Mouse (Mus musculus) left cerebral cortex, postnatal 10 days (tissue): ENCODE measurements around the gene Ptbp3. TPM values are rescaled to one million over a fixed set of nuclear protein-coding genes. Genes with fewer than 3 reads are reported as not detected.
A peak's percentile ranks its signal among the peaks of the same experiment; 100 is the strongest.

Source experiments
- DNase-seq, 2 experiments: peaks; one replicate each; pipeline ENCODE4 v3.0.0; 2021 to 2022; ENCODE audit warnings: low spot score in 2 of 2, mixed read lengths in 1 of 2; ENCODE audit errors: extremely low spot score in 1 of 2
- intact Hi-C: fragments of 180-260 bp; cut with DNase I; formaldehyde crosslinking; loops from one replicate; pipeline ENCODE4 v1.15.1; 2025
- total RNA-seq, 2 experiments: library from RNA; stranded (reverse); gene quantifications; 2 replicates each; pipeline ENCODE4 v1.2.3; 2021

Gene Ptbp3
- total RNA-seq, 2 experiments from 2014 or later, result 24.9 to 27.4 TPM

DNA sequence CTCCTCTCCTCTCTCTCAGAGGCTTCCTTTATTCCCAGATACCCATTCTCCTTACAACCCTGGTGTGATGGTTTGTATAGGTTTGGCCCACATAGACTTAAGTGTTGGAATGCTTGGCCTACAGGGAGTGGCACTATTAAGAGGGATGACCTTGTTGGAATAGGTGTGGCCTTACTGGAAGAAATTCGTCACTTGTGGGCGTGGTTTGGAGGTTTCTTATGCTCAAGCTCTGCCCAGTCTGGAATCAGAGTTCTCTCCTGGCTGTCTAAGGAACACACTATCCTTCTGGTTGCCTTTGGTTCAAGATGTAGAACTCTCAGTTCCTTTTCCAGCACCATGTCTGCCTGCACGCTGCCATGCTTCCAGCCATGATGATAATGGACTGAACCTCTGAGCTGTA, 98.3 kb downstream of the Ptbp3 start:
- intact Hi-C loops, result no loop called here
- DNase-seq, result no peak

DNA sequence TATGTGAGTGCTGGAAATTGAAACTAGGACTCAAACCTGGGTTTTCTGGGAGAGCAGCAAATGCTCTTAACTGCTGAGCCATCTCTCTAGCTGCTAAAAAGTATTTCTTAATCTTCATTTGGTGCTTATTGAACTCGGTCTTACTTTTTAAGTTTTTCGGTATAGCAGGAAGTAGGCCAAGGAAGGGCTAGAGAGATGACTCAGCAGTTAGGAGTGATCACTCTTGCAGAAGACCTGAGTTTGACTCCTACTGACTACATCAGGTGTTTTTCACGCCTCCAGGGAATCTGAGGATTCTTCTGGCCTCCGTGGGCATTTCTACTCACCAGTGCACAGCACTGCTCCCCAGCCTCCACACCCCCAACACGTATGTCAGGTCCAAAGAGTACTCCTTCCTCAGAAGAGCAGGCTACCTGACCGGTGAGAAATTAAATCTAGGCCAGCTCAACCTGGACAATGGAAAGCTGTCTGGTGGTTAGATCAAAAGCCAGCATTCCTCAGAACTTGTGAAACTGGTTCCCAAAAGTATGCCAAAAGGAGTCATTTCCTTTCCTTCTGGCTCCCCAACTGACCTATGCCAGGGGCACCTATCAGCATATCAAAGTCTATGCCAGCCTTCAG, 98.8 kb downstream of the Ptbp3 start:
- DNase-seq, result no peak
- intact Hi-C loops, result no loop called here

DNA sequence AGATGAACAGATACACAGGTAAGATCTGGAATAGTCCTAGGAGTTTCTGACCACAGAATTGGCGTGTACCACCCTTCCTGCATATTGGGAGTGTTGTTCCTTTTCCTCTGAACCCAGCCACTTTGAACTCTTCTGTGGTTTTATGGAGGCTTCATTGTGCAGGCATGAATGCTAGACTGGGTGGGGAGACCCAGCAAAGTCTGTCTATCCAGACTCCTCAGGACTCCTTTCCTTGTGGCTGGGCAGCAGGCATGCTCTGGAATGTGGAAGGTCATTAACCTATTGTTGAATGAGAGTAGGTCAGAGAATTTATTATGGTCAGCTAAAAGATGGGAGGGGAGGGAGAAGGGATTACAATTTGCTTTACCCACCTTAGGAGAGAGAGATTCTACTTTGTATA, 101.9 kb downstream of the Ptbp3 start:
- intact Hi-C loops, result no loop called here
- DNase-seq, result no peak

DNA sequence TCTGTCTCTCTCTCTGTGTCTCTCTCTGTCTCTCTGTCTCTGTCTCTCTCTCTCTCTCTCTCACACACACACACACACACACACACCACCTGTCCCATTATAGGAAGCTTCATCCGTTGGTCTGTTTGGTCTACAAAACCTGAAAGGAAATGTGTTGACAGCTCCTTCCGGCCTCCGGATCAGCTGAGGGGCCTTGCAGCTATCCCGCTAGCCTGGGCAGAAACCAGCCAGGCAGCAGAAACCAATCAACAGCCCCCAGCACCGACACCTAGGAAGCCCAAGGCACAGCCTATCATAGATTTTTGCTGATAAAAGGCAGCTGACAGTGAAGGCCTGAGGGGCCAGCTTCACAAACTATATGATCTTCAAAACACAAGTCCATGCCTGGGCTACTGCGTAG, 103.6 kb downstream of the Ptbp3 start:
- intact Hi-C loops, result no loop called here
- DNase-seq, result no peak

DNA sequence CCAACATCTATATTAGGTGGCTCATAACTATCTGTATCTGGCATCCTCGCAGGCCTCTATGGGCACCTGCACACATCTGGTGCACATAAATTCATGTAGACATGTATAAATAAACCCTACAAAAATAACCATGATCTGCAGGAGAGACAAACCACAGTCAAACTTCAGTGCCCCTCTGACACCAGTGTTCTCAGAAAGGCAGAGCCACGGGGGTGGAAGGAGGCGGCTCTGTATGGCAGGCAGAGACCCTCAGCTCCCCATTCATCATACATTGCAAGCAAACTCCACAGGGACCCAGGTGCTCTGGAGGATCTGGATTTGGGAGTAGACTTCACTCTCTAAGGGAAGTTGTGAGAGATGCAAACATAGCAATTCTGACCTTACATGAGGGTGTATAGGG, 104.2 kb downstream of the Ptbp3 start:
- intact Hi-C loops, result no loop called here
- DNase-seq, result no peak

DNA sequence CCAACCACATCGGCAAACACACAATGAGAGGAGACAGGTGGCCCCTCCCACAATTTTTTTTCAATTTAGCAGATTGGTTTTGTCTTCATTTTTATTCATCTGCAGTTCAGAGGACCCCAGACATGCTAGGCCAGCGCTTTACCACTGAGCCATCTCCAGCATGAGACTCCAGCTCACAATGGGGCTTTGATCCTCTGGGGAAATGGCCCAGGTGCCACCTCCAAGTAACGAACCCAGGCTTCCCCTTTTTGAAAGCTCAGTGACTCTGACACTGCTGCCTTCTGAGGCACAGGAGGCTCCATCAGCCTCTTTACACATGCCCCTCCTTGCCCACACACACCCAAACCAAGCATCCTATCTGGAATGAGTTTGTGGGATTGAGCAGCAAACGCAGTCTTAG, 105.1 kb downstream of the Ptbp3 start:
- intact Hi-C loops, result no loop called here
- DNase-seq, result no peak

DNA sequence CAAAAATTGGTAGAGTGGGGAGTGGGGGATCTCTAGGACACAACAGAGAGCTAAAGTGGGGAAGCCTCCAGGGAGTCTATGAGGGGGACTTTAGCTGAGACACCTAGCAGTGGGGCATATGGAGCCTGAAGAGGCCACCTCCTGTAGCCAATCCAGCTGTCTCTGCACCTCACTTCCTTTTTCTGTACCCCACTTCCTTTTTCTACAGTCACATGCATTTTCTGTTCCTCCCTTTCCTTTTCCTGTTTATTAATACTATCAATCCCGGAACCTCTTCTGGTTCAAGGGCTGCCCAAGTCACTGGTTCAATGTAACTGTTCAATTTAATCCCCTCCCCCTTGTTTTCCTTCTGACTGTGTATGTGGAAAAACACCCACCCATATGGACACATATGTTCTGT, 107.9 kb downstream of the Ptbp3 start:
- no peak for DNase-seq
- intact Hi-C loops, result no loop called here

DNA sequence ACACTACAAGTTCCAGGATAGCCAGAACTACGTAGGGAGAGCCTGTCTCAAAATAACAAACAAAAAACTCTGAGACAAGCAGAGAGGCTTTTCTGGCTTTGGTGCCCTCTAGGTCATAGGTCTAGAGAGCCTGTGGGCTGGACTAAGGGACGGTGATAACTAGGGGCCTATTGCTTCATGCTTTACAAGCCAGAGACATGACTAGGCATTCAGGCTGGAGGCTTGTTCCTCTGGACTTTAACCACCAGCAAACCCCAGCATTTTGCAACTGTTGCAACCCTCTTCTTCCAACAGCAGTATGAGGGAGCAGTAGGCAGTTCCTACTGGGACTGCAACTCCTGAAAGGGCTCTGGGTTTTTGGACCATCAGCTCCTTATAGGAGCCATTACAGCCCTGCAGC, 109.2 kb downstream of the Ptbp3 start:
- intact Hi-C loops, result no loop called here
- no peak for DNase-seq

DNA sequence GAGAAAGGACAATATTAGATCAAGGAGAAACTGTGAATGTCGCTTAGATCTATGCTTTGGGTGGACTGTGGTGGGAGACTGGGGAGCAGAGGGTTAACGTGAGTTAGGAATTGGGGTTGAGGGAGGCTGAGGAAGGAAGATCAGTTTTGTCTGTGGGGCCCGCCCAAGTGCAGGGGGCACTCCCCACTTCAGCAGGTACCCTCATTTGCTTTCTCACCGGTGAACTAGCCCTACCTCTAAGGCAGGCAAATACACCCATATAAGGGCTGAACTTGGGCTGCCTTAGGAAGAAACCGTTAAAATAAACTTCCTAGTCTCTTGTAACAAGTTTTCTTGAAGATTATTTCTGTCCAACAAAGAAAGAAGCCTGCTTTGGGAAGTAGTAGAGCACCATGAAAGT, 110.1 kb downstream of the Ptbp3 start:
- intact Hi-C loops, result no loop called here
- no peak for DNase-seq

DNA sequence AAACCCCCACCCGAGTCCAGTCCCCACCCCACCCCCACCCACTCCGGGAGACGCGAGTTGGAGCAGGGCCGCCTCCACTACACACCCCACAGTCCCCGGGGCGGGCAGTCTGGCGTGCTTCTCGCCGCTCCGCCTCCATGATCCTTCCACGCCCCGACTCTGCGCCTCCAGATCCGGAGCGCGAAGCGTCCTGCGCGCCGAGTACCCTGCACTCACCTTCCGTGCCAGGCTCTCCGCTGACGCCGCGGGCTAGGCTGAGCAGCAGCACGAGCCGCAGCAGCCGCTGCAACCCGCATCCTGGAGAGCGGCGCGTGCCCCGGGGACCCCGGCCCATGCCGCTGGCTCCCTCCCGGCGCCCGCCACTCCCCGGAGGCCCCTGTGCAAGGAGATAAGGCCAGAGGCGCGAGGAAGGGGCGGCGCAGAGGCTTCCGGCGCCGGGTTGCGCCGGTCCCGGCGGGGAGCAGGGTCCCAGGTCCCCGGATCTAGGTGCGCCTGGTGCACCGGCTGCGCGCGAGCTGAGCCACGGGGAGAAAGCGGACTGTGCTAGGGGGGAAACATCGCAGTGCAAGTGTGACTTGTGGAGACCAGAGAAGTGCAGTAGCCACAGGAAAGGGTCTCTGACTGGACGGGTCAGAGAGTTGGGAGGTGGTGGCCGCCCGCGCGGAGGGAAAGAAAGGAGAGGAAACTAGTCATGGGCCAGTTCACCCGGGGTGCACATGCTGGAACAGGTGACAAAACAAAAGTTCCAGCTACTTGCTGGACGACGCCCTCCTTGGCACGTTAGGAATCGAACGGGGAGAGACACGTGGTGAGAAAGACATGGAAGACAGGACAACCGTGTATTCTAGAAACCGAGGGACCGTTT, 110.9 kb downstream of the Ptbp3 start, which contains the start of gene Susd1:
Susd1 (minus strand) TSS at position 644 of the 865 bp plus-strand sequence.
- intact Hi-C loops, result no loop called here
- DNase-seq, result peak in 1 of 2 experiments; percentile 79

DNA sequence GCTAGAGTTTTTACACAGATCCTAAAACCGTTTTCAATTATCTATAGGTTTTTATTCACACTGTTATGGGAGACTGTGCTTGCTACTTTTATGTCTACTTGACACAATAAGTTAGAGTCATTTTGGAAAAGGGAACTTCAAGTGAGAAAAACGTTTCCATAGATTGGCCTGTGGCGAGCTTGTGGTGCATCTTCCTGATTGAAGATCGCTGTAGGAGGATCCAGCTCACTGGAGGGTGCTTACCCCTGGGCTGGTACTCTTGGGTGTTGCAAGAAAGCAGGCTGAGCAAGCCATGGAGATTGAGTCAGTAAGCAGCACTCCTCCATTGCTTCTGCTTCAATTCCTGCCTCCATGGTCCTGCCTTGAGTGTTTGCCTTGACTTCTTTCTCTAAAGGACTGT, 113.2 kb downstream of the Ptbp3 start:
- no peak for DNase-seq
- intact Hi-C loops, result no loop called here

DNA sequence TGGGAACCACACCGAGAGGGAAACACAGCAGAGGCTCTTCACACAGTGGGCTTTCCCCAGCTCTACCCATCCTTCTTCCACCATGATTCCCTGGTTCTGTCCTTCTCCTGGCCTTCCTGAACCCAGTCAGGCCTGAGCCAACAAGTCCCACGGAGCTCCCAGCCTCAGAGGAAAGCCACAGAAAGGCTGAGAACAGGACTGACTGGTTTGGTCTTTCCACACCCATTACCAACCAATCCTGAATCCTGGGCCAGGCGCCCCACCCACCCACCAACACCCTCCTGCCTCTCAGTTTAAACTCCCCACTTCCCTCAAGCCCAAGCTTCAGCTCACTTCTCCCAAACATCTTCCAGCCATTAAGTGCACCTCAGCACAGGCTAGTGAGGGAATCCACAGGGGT, 115.1 kb downstream of the Ptbp3 start:
- DNase-seq, result no peak
- intact Hi-C loops, result no loop called here

DNA sequence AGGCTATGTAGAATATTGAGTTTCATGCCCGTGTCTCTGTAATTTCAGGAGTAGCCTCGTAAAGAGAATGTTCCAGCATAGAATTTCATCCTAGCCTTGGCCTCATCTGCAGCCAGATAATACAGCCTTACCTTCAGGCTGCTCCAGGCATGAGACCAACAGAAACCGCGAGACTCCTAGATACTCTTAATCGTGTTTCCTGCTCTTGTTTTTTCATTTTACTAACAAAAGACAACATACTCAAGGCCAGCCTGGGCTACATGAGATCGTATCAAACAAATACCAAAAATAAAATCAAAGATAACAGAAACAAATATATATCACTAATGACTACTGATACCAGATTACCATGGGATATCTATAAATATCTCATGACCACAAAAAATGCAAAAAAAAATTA, 120.0 kb downstream of the Ptbp3 start:
- DNase-seq, result no peak
- intact Hi-C loops, result no loop called here

DNA sequence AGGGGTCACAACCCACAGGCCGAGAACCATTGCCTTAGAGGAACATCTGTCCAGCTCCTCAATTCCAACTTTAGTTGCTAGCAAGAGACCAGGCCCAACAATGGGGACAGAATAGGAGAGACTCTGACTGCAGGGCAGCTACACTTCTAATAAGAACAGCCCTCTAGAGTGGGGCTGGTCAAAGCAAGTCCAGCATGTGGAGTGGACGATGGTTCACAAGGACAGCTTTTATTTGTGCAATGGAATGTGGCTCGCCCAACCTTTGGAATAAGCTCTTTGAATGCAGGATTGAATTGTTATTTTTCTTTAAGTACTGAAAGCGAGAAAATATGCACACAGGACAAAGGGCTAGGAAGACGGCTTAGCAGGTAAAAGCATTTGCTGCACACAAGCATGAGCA, 122.7 kb downstream of the Ptbp3 start:
- intact Hi-C loops, result no loop called here
- DNase-seq, result no peak

DNA sequence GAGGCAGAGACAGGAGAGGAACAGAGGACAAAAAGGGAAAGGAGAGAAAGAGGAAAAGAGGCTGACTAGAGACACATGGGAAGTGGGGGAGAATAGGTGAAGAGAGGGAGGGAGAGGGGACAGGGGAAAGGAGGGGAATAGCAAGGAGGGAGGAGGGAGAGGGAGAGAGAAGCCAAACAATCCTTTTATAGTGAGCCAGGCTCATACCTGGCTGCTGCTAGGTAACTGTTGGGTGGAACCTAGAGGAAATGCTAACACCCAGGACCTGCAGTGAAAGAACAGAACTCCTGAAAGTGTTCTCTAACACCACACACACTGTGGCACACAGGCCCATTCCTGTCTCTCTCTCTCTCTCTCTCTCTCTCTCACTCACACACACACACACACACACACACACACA, 126.4 kb downstream of the Ptbp3 start:
- no peak for DNase-seq
- intact Hi-C loops, result no loop called here

DNA sequence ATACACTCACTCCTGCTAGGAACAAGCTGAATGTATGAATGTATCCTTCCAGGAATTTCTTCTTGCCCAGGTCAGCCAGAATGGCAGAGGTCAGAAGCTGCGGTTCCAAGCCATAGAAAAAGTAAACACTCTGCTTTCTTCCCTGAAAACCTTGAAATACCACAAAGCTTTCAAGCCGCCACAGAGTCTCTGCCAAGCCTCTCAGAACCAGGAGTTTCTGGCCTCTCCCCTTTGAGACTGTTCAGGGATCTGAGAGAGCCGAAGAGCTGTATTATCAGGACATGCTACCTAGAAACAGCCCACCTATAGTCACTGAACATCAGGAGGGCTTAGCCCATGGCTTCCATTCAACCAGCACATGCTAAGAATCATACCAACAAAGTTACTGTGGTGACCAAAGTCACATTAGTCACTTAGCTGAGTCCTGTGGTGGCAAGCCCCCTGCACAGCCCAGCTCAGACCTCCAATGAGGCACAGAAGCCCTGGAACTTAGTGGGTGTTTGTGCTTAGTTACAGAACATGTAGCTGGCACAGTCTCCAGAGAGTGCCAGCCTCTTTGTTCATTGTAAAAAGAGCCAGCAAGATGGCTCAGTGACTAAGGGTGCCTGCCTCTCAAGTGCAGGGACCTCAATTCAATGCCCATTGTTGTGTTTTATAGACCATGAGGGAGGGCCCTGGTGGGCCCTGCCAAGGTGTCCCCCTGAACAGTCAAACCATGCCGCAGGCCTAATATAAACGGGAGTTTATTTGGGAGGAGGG, 127.0 kb downstream of the Ptbp3 start:
- DNase-seq, result no peak
- intact Hi-C loops, result no loop called here
